8 mouse cellular contexts compared by ENCODE assay signal in genomic region chr3:28780511-28780910, GRCm38 (mm10). TPM values are rescaled to one million over a fixed set of nuclear protein-coding genes. Genes with fewer than 3 reads are reported as not detected.
DNase-seq lines count a peak whose midpoint lies in the region; ATAC-seq and TF ChIP-seq lines count a peak whose summit lies in the region.

No protein-coding gene starts in this region.

- peaks cover 23% of the 10 kb centered on the region for H3K4me1 ChIP-seq in liver, embryonic 11.5 days (replicated peaks; ENCODE audit: control insufficient read depth, insufficient read depth, low read length)
- peaks cover 17% of the 10 kb centered on the region for H3K4me1 ChIP-seq in liver, postnatal 0 days (ENCODE audit: insufficient read depth)
- H3K4me1 ChIP-seq in forebrain, embryonic 11.5 days (replicated peaks; ENCODE audit: control insufficient read depth, insufficient read depth, low read length): no peaks in the 10 kb centered on the region
- H3K4me1 ChIP-seq in kidney, embryonic 16.5 days (ENCODE audit: insufficient read depth, low read length): peaks cover 4% of the 10 kb centered on the region; the same call in 1 of the 2 replicates
- peaks cover 15% of the 10 kb centered on the region for H3K4me1 ChIP-seq in neural tube, embryonic 13.5 days (replicated peaks)

- TF ChIP-seq CTCF in liver, postnatal 0 days (IDR thresholded peaks at IDR 0.05; ENCODE audit: low read depth): no peak

- no peak for ATAC-seq in liver, embryonic 11.5 days (replicated peaks; ENCODE audit: low FRiP score)
- no peak for ATAC-seq in liver, postnatal 0 days
- peak; percentile 16; the same call in 1 of the 2 replicates for ATAC-seq in forebrain, embryonic 11.5 days (replicated peaks; ENCODE audit: low FRiP score)
- ATAC-seq in kidney, embryonic 16.5 days (ENCODE audit: low FRiP score, low TSS enrichment): 0 out of 2 replicates have a peak, but pooled peaks have one; percentile 8
- peak; percentile 28 for ATAC-seq in neural tube, embryonic 13.5 days (ENCODE audit: low read depth)

- no peak for DNase-seq in liver, embryonic 11.5 days (ENCODE audit: low spot score)
- DNase-seq in liver, postnatal 0 days: no peak
- no peak for DNase-seq in forebrain, embryonic 11.5 days (ENCODE audit: low spot score)
- DNase-seq in layer of hippocampus, adult 9-11 months: no peak
- no peak for DNase-seq in left cerebral cortex, adult 18-20 months (ENCODE audit: low spot score in 2 of 2)
- no peak for DNase-seq in spleen, adult 12 weeks (ENCODE audit: low spot score)

- peak overlapping the region; percentile 98 for H3K4me2 ChIP-seq in liver, embryonic 11.5 days
- H3K4me2 ChIP-seq in liver, postnatal 0 days (ENCODE audit: low read depth, low read length): no peak overlapping the region
- peak overlapping the region; percentile 96; the same call in 1 of the 2 replicates for H3K4me2 ChIP-seq in forebrain, embryonic 11.5 days (ENCODE audit: low read depth, low read length, severe bottlenecking)
- peak overlapping the region; percentile 100 for H3K4me2 ChIP-seq in kidney, embryonic 16.5 days (replicated peaks; ENCODE audit: low read depth, low read length)
- peak overlapping the region; percentile 98 for H3K4me2 ChIP-seq in neural tube, embryonic 13.5 days

- H3K9me3 ChIP-seq in liver, embryonic 11.5 days (ENCODE audit: control insufficient read depth, low read length): no peaks in the 10 kb centered on the region
- H3K9me3 ChIP-seq in liver, postnatal 0 days (ENCODE audit: low read length): no peaks in the 10 kb centered on the region
- H3K9me3 ChIP-seq in forebrain, embryonic 11.5 days (ENCODE audit: control insufficient read depth, low read length): no peaks in the 10 kb centered on the region
- peaks cover 3% of the 10 kb centered on the region; the same call in 1 of the 2 replicates for H3K9me3 ChIP-seq in kidney, embryonic 16.5 days (ENCODE audit: low read length)
- no peaks in the 10 kb centered on the region for H3K9me3 ChIP-seq in neural tube, embryonic 13.5 days

- no peak for TF ChIP-seq EP300 in liver, postnatal 0 days (IDR thresholded peaks at IDR 0.05; ENCODE audit: low read depth)

- H3K36me3 ChIP-seq in liver, embryonic 11.5 days (ENCODE audit: control insufficient read depth, insufficient read depth, low read length): no peaks in the 10 kb centered on the region
- no peaks in the 10 kb centered on the region for H3K36me3 ChIP-seq in liver, postnatal 0 days (replicated peaks; ENCODE audit: insufficient read depth, low read length)
- H3K36me3 ChIP-seq in forebrain, embryonic 11.5 days (ENCODE audit: control insufficient read depth, insufficient read depth, low read length): no peaks in the 10 kb centered on the region
- no peaks in the 10 kb centered on the region for H3K36me3 ChIP-seq in kidney, embryonic 16.5 days (ENCODE audit: insufficient read depth, low read length)
- H3K36me3 ChIP-seq in neural tube, embryonic 13.5 days: no peaks in the 10 kb centered on the region

- no peaks in the 10 kb centered on the region for H3K27me3 ChIP-seq in liver, embryonic 11.5 days (replicated peaks; ENCODE audit: control insufficient read depth, insufficient read depth, low read length)
- H3K27me3 ChIP-seq in liver, postnatal 0 days (ENCODE audit: insufficient read depth, low read length): no peaks in the 10 kb centered on the region
- peaks cover 2% of the 10 kb centered on the region; the same call in 1 of the 2 replicates for H3K27me3 ChIP-seq in forebrain, embryonic 11.5 days (ENCODE audit: control insufficient read depth, insufficient read depth, low read length)
- no peaks in the 10 kb centered on the region for H3K27me3 ChIP-seq in kidney, embryonic 16.5 days (ENCODE audit: insufficient read depth, low read length)
- no peaks in the 10 kb centered on the region; the same call in 1 of the 2 replicates for H3K27me3 ChIP-seq in neural tube, embryonic 13.5 days

- H3K9ac ChIP-seq in liver, embryonic 11.5 days (ENCODE audit: low read depth, low read length): no peak overlapping the region
- no peak overlapping the region for H3K9ac ChIP-seq in liver, postnatal 0 days (replicated peaks)
- H3K9ac ChIP-seq in forebrain, embryonic 11.5 days (ENCODE audit: low read length): no peak overlapping the region
- no peak overlapping the region for H3K9ac ChIP-seq in kidney, embryonic 16.5 days (replicated peaks; ENCODE audit: low read length)
- H3K9ac ChIP-seq in neural tube, embryonic 13.5 days: no peak overlapping the region

- WGBS in liver, embryonic 11.5 days: 70% methylated on average over 9 of the region's 9 CpGs
- 71% methylated on average over 9 of the region's 9 CpGs for WGBS in liver, postnatal 0 days (ENCODE audit: insufficient replicate concordance)
- WGBS in forebrain, embryonic 11.5 days: 73% methylated on average over 9 of the region's 9 CpGs
- 70% methylated on average over 9 of the region's 9 CpGs for WGBS in kidney, embryonic 16.5 days
- WGBS in neural tube, embryonic 13.5 days: 76% methylated on average over 9 of the region's 9 CpGs

- peak overlapping the region; percentile 80; the same call in 1 of the 2 replicates for H3K4me3 ChIP-seq in liver, embryonic 11.5 days (ENCODE audit: low read depth, low read length)
- H3K4me3 ChIP-seq in liver, postnatal 0 days (ENCODE audit: low read depth, low read length): no peak overlapping the region
- peak overlapping the region; percentile 76; the same call in 1 of the 2 replicates for H3K4me3 ChIP-seq in forebrain, embryonic 11.5 days (ENCODE audit: low read depth, low read length)
- H3K4me3 ChIP-seq in kidney, embryonic 16.5 days (ENCODE audit: low read length): peak overlapping the region; percentile 76; the same call in 1 of the 2 replicates
- H3K4me3 ChIP-seq in neural tube, embryonic 13.5 days: peak overlapping the region; percentile 76

- no peak overlapping the region for H3K27ac ChIP-seq in liver, embryonic 11.5 days (ENCODE audit: low read depth, low read length)
- H3K27ac ChIP-seq in liver, postnatal 0 days (ENCODE audit: low read depth): no peak overlapping the region
- H3K27ac ChIP-seq in forebrain, embryonic 11.5 days (ENCODE audit: low read depth, low read length): no peak overlapping the region
- H3K27ac ChIP-seq in kidney, embryonic 16.5 days (ENCODE audit: low read length): no peak overlapping the region
- H3K27ac ChIP-seq in neural tube, embryonic 13.5 days (replicated peaks): no peak overlapping the region

RNA-seq across cellular contexts. Expression of gene Eif5a2, which starts 0.6 kb away (rescaled TPM):
- 9.5 and 11.3 TPM in 2 replicates for polyA plus RNA-seq in liver, embryonic 11.5 days (2014; fragmentation: Nextera tagmentation; extraction: Ambion mirVana)
- 1.3 and 1.4 TPM in 2 replicates for polyA plus RNA-seq in liver, postnatal 0 days (2015; fragmentation: Nextera tagmentation; extraction: Ambion mirVana)
- polyA plus RNA-seq in forebrain, embryonic 11.5 days (2014; fragmentation: Nextera tagmentation; extraction: Ambion mirVana): 17.3 and 17.7 TPM in 2 replicates
- polyA plus RNA-seq in kidney, embryonic 16.5 days (2015; fragmentation: Nextera tagmentation; extraction: Ambion mirVana): 8.4 and 8.6 TPM in 2 replicates
- 11.4 and 11.8 TPM in 2 replicates for polyA plus RNA-seq in neural tube, embryonic 13.5 days (2015; fragmentation: Nextera tagmentation; extraction: Ambion mirVana)
- total RNA-seq in left cerebral cortex, adult 18-20 months (2021): 10 to 100 TPM; 39.4 to 43.3 TPM

RNA-seq across cellular contexts. Expression of gene Rpl22l1, which starts 24.7 kb away (rescaled TPM):
- 555 and 586 TPM in 2 replicates for polyA plus RNA-seq in liver, embryonic 11.5 days (2014; fragmentation: Nextera tagmentation; extraction: Ambion mirVana)
- 247 and 263 TPM in 2 replicates for polyA plus RNA-seq in liver, postnatal 0 days (2015; fragmentation: Nextera tagmentation; extraction: Ambion mirVana)
- 299 and 379 TPM in 2 replicates for polyA plus RNA-seq in forebrain, embryonic 11.5 days (2014; fragmentation: Nextera tagmentation; extraction: Ambion mirVana)
- polyA plus RNA-seq in kidney, embryonic 16.5 days (2015; fragmentation: Nextera tagmentation; extraction: Ambion mirVana): 307 and 316 TPM in 2 replicates
- polyA plus RNA-seq in neural tube, embryonic 13.5 days (2015; fragmentation: Nextera tagmentation; extraction: Ambion mirVana): 273 and 274 TPM in 2 replicates
- total RNA-seq in left cerebral cortex, adult 18-20 months (2021): 100 to 1,000 TPM; 239 to 254 TPM

Comparison
In these comparisons a context has a peak if more than half of its experiments do, and no peak if none do; other contexts are left out.
1. ATAC-seq: peak in forebrain, embryonic 11.5 days (single experiment), kidney, embryonic 16.5 days (single experiment) and neural tube, embryonic 13.5 days (single experiment); none in liver, embryonic 11.5 days (single experiment) and liver, postnatal 0 days (single experiment).